Mouse (Mus musculus): ENCODE measurements around the gene Fam171a1.

GRCm38 (mm10) chr2:3102360-3102759 lies 11.7 kb upstream of the Fam171a1 start:
- TF ChIP-seq CTCF (IDR thresholded peaks at IDR 0.05; ENCODE audit: borderline replicate concordance, insufficient read depth, low read depth, low read length) (no peak), POLR2A (IDR thresholded peaks at IDR 0.05; ENCODE audit: borderline replicate concordance, insufficient read depth, low read length) (no peak)

All from cerebellum, adult 2 months (tissue).